Mouse (Mus musculus): ENCODE measurements around the gene Eva1b. TPM values are rescaled to one million over a fixed set of nuclear protein-coding genes. Genes with fewer than 3 reads are reported as not detected.
A peak's percentile ranks its signal among the peaks of the same experiment; 100 is the strongest.

The Eva1b gene
- polyA plus RNA-seq, 1 experiment = 68.0 TPM

- DNase-seq (ENCODE audit: low spot score) = no peak
Measured at GRCm38 (mm10) chr4:126120052-126120451, 27.5 kb upstream of the Eva1b start.

GRCm38 (mm10) chr4:126120506-126120905, 27.0 kb upstream of the Eva1b start:
- DNase-seq (ENCODE audit: low spot score) = no peak

GRCm38 (mm10) chr4:126123309-126124040, 24.1 kb upstream of the Eva1b start:
- no peak for DNase-seq (ENCODE audit: low spot score)

GRCm38 (mm10) chr4:126130502-126130901, 17.0 kb upstream of the Eva1b start:
- no peak for DNase-seq (ENCODE audit: low spot score)

DNA sequence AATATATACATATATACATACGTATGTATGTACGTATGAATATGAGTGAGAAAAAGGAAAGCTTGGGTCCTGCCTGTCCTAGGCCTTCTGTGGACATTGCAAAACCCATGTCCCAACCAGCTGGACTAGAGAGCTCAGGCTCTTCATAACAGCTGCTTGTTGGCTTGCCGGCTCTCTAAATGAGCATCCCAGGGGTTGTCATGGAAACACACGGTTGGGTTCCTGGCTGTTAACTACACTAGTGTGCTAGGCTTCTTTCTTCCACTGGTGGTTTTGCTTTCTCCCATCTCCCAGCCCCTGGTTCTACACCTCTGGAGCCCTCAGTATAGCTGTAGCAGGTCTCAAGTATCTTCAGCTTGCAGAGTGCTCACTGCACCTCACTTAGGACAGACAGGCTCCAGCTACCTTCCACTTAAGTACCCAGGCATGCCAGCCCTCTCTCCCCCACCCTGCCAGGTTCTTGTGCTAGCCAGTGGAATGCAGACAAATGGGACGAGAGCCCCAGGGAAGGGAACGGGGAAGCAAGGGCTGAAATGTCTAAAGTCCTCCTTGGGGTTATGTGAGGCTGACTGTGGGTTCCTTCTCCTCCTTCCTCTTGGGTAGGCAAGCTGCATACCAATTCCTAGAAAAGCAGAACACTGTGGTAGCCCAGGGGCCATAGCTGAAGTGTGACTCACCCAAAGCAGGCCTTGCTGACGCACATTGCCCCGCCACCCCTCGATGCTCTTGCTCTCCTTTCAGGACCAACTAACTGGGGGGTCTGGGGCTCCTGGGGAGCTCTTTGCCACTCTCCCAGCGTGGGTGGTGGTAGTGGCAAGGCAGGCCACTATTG, 16.0 kb upstream of the Eva1b start:
- no peak for DNase-seq (ENCODE audit: low spot score)

DNA sequence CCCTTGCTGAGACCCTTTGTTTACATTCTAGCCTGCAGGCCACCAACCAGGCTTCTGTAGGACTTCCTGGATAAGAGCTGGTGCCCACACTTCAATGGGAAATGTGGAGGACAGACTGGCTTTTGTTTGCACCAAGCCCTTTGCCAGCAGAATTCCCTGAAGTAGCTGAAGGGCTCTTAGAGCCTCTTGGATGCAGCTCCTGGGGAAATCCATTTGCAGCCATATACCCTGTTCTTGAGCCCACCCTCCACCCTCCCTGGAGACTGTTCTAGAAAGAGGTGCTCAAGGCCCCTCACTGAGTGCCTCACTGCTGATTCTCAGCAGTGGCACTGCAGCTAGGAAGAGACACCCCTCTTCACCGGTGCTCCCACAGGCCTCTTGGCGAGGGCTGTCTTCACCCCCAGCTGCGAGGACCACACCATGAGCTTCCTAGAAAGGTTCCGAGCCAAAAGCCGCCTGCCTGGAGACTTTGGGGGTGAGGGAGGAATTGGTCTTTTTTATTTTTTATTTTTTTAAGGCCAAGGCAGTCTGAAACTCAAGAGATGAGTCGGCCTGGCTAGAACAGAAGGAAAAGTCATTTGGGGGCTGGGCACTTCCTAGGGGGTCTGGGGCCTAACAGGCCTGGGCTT, 14.8 kb upstream of the Eva1b start:
- DNase-seq (ENCODE audit: low spot score) = no peak

- no peak for DNase-seq (ENCODE audit: low spot score)
Measured at GRCm38 (mm10) chr4:126134236-126134635, 13.3 kb upstream of the Eva1b start.

DNA sequence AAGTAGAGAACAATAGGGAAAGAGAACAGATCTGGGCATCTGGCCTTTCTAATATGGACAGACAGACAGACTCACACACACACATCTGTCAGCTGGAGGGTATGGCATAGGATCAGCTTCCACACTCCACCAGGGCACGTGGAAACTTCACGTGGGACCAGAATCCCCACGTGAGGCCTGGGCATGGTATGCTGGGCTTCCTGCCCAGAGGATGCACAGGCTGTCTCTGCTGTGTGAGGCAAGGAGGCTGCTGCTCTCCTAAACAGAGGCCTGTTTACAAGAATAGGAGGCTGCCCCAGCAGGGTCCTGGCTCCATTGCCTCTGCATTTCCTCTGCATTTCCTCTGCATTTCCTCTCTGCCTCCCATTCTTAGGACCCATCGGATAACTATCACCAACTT, 12.9 kb upstream of the Eva1b start:
- DNase-seq (ENCODE audit: low spot score) = no peak

DNA sequence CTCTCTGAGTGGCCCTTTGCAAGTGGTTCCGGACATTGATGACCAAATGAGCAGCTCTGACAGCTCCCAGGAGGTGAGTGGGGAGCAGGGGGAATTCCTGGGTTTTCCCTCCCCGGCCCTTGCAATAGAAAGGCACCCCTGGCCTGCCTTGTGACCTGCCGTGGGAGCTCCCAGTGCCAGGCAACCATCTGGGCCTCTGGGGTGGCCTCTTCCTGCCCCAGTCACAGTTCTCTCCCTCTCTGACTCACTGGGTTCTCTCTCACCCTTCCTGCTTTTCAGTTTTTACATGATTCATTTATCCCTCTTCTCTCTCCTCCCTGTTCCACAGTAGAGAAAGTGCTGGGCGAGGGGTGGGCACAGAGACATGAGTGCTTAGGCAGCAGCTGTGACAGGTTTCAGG, 9.8 kb upstream of the Eva1b start:
- DNase-seq (ENCODE audit: low spot score) = no peak

DNA sequence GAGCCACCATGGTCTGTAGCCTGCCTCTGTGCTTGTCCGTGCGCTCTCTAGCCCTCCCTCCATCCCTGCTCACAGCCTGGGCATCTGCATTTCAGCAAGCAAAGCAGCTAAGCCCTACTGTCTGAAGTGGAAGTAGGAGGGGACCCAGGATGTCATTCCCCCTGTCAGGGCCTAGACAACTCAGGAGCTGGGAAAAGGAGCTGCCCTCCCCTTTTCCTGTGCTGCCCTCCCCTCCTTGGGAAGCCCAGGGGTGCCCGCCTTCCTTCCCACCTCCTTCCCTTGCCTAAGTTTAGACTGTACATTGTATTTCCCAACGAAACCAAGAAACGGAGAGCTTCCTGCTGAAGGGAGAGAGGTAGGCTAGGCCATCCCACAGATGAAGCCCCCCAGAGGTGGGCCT, 6.5 kb upstream of the Eva1b start:
- DNase-seq (ENCODE audit: low spot score) = no peak

GRCm38 (mm10) chr4:126145396-126145795, 2.1 kb upstream of the Eva1b start:
- no peak for DNase-seq (ENCODE audit: low spot score)

GRCm38 (mm10) chr4:126146974-126147532, 491 bp upstream of the Eva1b start:
- peak; percentile 16 for DNase-seq (ENCODE audit: low spot score)

DNA sequence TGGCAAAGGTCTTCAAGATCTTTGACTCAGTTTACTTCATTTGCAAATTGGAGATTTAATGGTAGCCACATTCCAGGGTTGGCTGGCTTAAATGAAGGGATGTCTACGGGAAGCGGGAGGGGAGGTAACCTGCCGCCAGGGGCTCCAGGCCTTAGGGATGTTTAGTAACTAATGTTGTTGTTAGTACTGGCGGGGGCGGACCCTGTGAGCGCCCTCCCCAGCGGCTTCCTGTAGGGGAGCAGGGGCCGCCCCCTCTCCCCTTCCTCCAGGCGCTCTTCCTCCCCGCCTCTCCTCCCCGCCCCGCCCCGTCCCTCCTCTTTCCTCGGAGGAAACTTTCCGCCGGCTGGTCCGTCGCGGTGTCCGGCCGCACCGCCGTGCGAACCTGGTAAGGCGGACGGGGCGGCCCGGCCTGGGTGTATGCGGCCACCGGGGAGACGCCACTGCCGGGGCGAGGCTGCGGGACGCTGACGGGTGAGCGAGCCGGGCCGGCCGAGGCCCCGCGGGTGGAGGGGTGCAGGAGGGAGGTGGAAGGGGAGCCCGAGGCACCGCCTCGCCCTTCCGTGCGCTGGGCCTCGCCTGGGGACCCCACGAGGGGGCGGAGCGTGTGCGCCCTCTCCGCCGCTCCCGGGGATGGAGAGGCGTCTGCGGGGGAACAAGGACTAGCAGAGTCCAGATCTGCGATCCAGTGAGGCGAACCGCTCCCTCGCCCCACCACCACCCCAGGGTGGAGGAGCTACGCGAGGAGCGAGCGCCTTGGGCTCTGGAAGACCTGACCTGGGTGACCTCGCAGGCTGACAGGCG, 817 bp downstream of the Eva1b start:
- peak; percentile 63 for DNase-seq (ENCODE audit: low spot score)

DNA sequence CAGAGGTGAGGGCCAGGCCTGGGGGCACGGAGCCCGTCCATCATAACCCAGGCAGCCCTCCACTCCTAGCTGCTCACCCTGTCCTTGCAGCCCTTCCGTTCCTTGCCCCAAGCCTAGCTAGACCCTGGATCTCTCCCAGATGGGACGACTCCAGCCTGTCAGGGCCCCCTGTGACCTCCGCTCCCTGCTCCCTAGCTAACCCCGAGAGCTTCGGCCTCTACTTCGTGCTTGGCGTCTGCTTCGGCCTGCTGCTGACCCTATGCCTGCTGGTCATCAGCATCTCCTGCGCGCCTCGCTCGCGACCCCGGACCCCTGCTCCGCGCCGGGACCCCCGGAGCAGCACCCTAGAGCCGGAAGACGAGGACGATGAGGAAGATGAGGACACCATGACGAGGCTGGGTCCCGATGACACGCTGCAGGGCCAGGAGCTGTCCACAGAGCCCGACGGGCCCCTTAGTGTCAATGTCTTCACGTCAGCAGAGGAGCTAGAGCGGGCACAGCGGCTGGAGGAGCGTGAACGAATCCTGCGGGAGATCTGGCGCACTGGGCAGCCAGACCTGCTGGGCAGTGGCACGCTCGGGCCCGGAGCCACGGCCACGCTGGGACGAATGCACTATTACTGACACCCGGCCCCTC, 1.6 kb downstream of the Eva1b start:
- DNase-seq (ENCODE audit: low spot score) = peak; percentile 26

GRCm38 (mm10) chr4:126149798-126150197, 2.3 kb downstream of the Eva1b start:
- no peak for DNase-seq (ENCODE audit: low spot score)

DNA sequence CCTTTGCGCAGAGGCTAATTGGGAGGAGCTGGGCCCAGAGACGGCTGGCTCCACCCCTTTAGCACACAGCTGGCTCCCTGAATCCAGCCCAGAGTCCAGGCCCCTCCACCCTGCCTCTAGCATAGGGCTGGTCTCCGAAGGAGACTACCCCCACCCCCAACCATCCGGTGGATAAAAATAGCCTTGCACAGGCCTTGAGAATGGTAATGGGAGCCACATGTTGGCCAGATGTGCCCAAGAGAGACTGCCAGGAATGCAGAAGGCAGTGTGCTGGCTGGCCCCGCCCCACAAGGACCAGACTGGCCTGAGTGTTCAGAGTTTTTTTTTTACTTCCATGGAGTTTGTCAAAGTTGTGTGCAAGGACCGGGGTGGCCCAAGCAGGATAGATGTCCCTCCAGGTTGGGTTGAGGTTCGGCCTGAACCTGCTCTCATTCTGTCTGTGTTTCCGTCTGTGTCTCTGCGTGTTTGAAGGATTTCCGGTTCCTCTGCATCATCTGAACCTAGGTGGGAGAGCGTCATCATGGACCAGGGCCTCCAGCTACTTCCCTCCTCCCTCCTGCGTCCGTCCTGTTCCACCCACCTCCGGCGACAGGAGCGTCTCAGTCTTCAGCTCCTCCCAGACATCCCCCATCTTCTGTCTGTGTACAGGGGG, 2.9 kb downstream of the Eva1b start:
- DNase-seq (ENCODE audit: low spot score) = no peak

GRCm38 (mm10) chr4:126150949-126151320, 3.4 kb downstream of the Eva1b start:
- DNase-seq (ENCODE audit: low spot score) = no peak

GRCm38 (mm10) chr4:126151701-126152440, 4.3 kb downstream of the Eva1b start:
- DNase-seq (ENCODE audit: low spot score) = peak; percentile 21

- DNase-seq (ENCODE audit: low spot score) = no peak
Measured at GRCm38 (mm10) chr4:126152864-126153263, 5.3 kb downstream of the Eva1b start.

GRCm38 (mm10) chr4:126155183-126155582, 7.6 kb downstream of the Eva1b start:
- no peak for DNase-seq (ENCODE audit: low spot score)
